Mouse (Mus musculus) embryonic fibroblast, embryonic 13.5 days (primary cell): ENCODE results near the gene Trappc2. TPM values are rescaled to one million over a fixed set of nuclear protein-coding genes. Genes with fewer than 3 reads are reported as not detected.

Source experiments
- H3K27ac ChIP-seq: 2 replicates; pipeline ENCODE4 v1.5.1; 2012; ENCODE audit warnings: low read length, control low read depth, inconsistent platforms; ENCODE audit not compliant: insufficient read depth
- H3K4me1 ChIP-seq: 2 replicates; pipeline ENCODE4 v1.6.1; 2011; ENCODE audit warnings: low read length; ENCODE audit not compliant: control insufficient read depth, insufficient read depth
- H3K4me3 ChIP-seq: 2 replicates; pipeline ENCODE4 v1.5.1; 2011; ENCODE audit warnings: mild to moderate bottlenecking, control low read depth, low read length; ENCODE audit not compliant: insufficient read depth
- CTCF ChIP-seq: IDR thresholded peaks from 2 replicates; pipeline ENCODE4 v1.5.1; 2011; ENCODE audit warnings: mild to moderate bottlenecking, control low read depth, low read length, moderate library complexity, borderline replicate concordance; ENCODE audit not compliant: insufficient read depth
- POLR2A ChIP-seq: IDR thresholded peaks from 2 replicates; pipeline ENCODE4 v1.6.1; 2011; ENCODE audit warnings: low read depth, mild to moderate bottlenecking, control low read depth, low read length, moderate library complexity
- polyA plus RNA-seq: library from polyadenylated mRNA; stranded (reverse); fragments of >200 nt; gene quantifications from 2 replicates; pipeline ENCODE4 v1.2.4, GENCODE M21; 2011; ENCODE audit warnings: low read depth; ENCODE audit not compliant: missing spikeins, insufficient read length

The Trappc2 gene
- polyA plus RNA-seq, 1 experiment = 14.5 TPM

GRCm38 (mm10) chrX:166468321-166468720 is 27.9 kb downstream of the Trappc2 start:
- Histone ChIP-seq H3K27ac (no peak overlapping the region), H3K4me1 (no peaks in the 10 kb centered on the region; the same call in 1 of the 2 replicates), H3K4me3 (no peak overlapping the region)
- TF ChIP-seq POLR2A (no peak), CTCF (no peak)

GRCm38 (mm10) chrX:166472612-166473011 is 32.2 kb downstream of the Trappc2 start:
- H3K4me3 ChIP-seq = no peak overlapping the region
- H3K4me1 ChIP-seq = no peaks in the 10 kb centered on the region; the same call in 1 of the 2 replicates
- H3K27ac ChIP-seq = no peak overlapping the region
- TF ChIP-seq CTCF = no peak
- no peak for TF ChIP-seq POLR2A

GRCm38 (mm10) chrX:166477393-166477792 is 37.0 kb downstream of the Trappc2 start:
- no peak for TF ChIP-seq CTCF
- no peak for TF ChIP-seq POLR2A
- H3K4me3 ChIP-seq = peak overlapping the region; percentile 49
- H3K27ac ChIP-seq = no peak overlapping the region
- no peaks in the 10 kb centered on the region; the same call in 1 of the 2 replicates for H3K4me1 ChIP-seq

GRCm38 (mm10) chrX:166478631-166479364 is 38.4 kb downstream of the Trappc2 start:
- Histone ChIP-seq H3K27ac (peak overlapping the region; percentile 89), H3K4me1 (no peaks in the 10 kb centered on the region; the same call in 1 of the 2 replicates), H3K4me3 (peak overlapping the region; percentile 90)
- TF ChIP-seq CTCF (no peak), POLR2A (no peak)

- peak; percentile 75 for TF ChIP-seq POLR2A
- no peak for TF ChIP-seq CTCF
- H3K27ac ChIP-seq = peak within 1 kb of the TSS; percentile 89
- H3K4me3 ChIP-seq = peak within 1 kb of the TSS; percentile 90
- H3K4me1 ChIP-seq = no peaks in the 10 kb centered on the region; the same call in 1 of the 2 replicates
Observed at GRCm38 (mm10) chrX:166479365-166479983, 39.1 kb downstream of the Trappc2 start, which contains the start of gene Rab9. TSS of gene Rab9 (minus strand) at chrX:166479867.

GRCm38 (mm10) chrX:166495052-166495451 is 54.7 kb downstream of the Trappc2 start:
- TF ChIP-seq CTCF (no peak), POLR2A (no peak)
- Histone ChIP-seq H3K27ac (no peak overlapping the region), H3K4me3 (no peak overlapping the region), H3K4me1 (no peaks in the 10 kb centered on the region)

- no peak overlapping the region for H3K27ac ChIP-seq
- H3K4me3 ChIP-seq = no peak overlapping the region
- no peaks in the 10 kb centered on the region for H3K4me1 ChIP-seq
- no peak for TF ChIP-seq POLR2A
- TF ChIP-seq CTCF = no peak
Observed at GRCm38 (mm10) chrX:166497771-166498170, 57.4 kb downstream of the Trappc2 start.

GRCm38 (mm10) chrX:166499496-166500190 is 59.3 kb downstream of the Trappc2 start:
- Histone ChIP-seq H3K4me3 (no peak overlapping the region), H3K4me1 (no peaks in the 10 kb centered on the region; the same call in 1 of the 2 replicates), H3K27ac (no peak overlapping the region)
- TF ChIP-seq CTCF (no peak), POLR2A (no peak)

Other genes starting within 250 kb of the Trappc2 start
- gene Gpm6b, start 201.7 kb upstream of the Trappc2 start, polyA plus RNA-seq = 20.1 and 48.3 TPM in 2 replicates
- 11.0 and 15.0 TPM in 2 replicates for gene Ofd1, start 130 bp downstream of the Trappc2 start, polyA plus RNA-seq
- 42.5 and 62.6 TPM in 2 replicates for gene Rab9, start 39.3 kb downstream of the Trappc2 start, polyA plus RNA-seq
- gene Tceanc, start 78.0 kb downstream of the Trappc2 start, polyA plus RNA-seq = 2.4 and 5.9 TPM in 2 replicates
- 6.0 and 58.7 TPM in 2 replicates for gene Egfl6, start 145.1 kb downstream of the Trappc2 start, polyA plus RNA-seq